Mouse (Mus musculus) olfactory bulb, adult 2 months (tissue): ENCODE measurements around the gene Aaed1. TPM values are rescaled to one million over a fixed set of nuclear protein-coding genes. Genes with fewer than 3 reads are reported as not detected.
"Not testable (repeated sequence)": the region's sequence is repeated elsewhere in the genome, so short reads cannot be mapped to it uniquely, and the experiment has no call there.

Source experiments
- H3K27ac ChIP-seq: fragments of 200-500 bp; 2 replicates; pipeline ENCODE4 v1.5.1; 2012; ENCODE audit warnings: low read depth, low read length; ENCODE audit not compliant: insufficient read depth
- H3K4me1 ChIP-seq: fragments of 200-500 bp; 2 replicates; pipeline ENCODE4 v1.6.1; 2012; ENCODE audit warnings: low read length; ENCODE audit not compliant: control insufficient read depth, insufficient read depth
- H3K4me3 ChIP-seq: fragments of 200-500 bp; 2 replicates; pipeline ENCODE4 v1.5.1; 2012; ENCODE audit warnings: mild to moderate bottlenecking, low read depth, low read length, moderate library complexity; ENCODE audit not compliant: insufficient read depth
- CTCF ChIP-seq: fragments of 200-500 bp; IDR thresholded peaks from 2 replicates; pipeline ENCODE4 v1.5.1; 2012; ENCODE audit warnings: low read depth, mild to moderate bottlenecking, low read length, moderate library complexity; ENCODE audit not compliant: insufficient read depth
- POLR2A ChIP-seq: fragments of 200-500 bp; IDR thresholded peaks from 2 replicates; pipeline ENCODE4 v1.6.1; 2012; ENCODE audit warnings: mild to moderate bottlenecking, low read depth, low read length, moderate library complexity; ENCODE audit not compliant: insufficient read depth
- WGBS: fragments of 180-500 bp; shearing (Covaris S2); methylation state at CpG from one replicate; pipeline ENCODE4 v1.1.7; 2018; 5-methylcytosine and 5-hydroxymethylcytosine counted together
- polyA plus RNA-seq: library from polyadenylated mRNA; stranded (reverse); fragments of >200 nt; gene quantifications from 2 replicates; pipeline ENCODE4 v1.2.4, GENCODE M21; 2012; ENCODE audit warnings: low replicate concordance; ENCODE audit not compliant: missing spikeins, insufficient read depth, insufficient read length

Aaed1 gene
- polyA plus RNA-seq, 1 experiment, result not detected

DNA sequence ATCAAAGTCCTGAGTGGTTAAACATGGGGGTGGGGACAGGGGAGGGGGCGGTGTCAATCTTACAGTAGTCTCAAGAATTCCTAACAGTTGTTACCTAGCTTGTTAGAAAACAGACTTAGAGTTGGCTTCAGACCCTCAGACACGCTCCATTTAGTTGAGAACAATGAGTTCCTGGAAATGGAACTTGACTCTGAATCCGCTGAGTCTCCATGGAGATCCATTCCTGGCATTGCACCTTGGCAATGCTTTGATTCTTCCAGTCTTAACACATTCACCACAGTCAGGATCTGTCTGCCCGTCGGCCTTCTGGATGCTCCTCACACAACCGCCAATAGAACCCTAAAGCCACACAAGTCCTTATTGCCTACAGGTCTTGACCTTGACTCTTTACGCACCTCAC lies 52.6 kb downstream of the Aaed1 start:
- no peak overlapping the region for H3K4me3 ChIP-seq
- no peak overlapping the region for H3K27ac ChIP-seq
- TF ChIP-seq CTCF (no peak), POLR2A (no peak)
- no peaks in the 10 kb centered on the region for H3K4me1 ChIP-seq
- 83% methylated on average over 7 of the region's 7 CpGs for WGBS

GRCm38 (mm10) chr13:64258516-64258821 lies 54.0 kb downstream of the Aaed1 start:
- H3K27ac ChIP-seq, result no peak overlapping the region
- TF ChIP-seq CTCF, result no peak
- no peak for TF ChIP-seq POLR2A
- 84% methylated on average over 4 of the region's 4 CpGs for WGBS

DNA sequence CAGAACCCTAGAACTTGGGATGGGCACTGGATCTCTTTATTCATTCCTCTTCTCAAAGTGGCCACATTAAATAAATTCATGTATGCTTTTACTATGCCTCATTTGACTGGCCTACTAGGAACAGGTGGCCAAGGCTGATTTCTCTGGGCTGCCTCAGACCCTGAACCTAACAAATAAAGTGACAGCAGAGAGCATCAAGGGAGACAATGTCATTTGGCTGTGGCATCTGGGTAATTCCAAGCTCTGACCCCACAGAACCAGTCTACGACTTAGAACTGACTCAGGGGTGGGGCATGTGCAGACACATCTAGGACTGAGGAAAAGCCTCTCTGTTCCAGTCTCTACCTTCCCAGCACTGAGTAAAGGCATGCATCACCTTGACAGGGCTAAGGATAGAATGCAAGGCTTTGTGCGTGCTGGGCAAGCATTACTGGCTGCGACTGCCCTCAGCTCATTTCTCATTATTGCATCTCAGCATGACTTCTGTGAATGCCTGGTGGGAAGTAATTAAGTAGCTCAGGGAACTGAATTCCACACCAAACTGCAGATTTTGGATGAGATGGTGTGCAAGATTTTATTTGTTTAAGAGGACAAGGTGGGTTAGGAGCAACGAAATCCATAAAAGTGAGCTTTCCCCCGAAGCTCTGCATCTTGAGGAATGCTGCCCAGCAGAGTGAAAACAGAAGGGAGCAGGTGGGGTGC lies 54.5 kb downstream of the Aaed1 start:
- no peak for TF ChIP-seq POLR2A
- no peak for TF ChIP-seq CTCF
- 49% methylated on average over 5 of the region's 5 CpGs for WGBS
- no peak overlapping the region for H3K27ac ChIP-seq
- H3K4me3 ChIP-seq, result no peak overlapping the region
- H3K4me1 ChIP-seq, result no peaks in the 10 kb centered on the region

More at GRCm38 (mm10) chr13:64258516-64258821, 54.0 kb downstream of the Aaed1 start:
- Histone ChIP-seq H3K4me3 (no peak overlapping the region), H3K4me1 (no peaks in the 10 kb centered on the region)

DNA sequence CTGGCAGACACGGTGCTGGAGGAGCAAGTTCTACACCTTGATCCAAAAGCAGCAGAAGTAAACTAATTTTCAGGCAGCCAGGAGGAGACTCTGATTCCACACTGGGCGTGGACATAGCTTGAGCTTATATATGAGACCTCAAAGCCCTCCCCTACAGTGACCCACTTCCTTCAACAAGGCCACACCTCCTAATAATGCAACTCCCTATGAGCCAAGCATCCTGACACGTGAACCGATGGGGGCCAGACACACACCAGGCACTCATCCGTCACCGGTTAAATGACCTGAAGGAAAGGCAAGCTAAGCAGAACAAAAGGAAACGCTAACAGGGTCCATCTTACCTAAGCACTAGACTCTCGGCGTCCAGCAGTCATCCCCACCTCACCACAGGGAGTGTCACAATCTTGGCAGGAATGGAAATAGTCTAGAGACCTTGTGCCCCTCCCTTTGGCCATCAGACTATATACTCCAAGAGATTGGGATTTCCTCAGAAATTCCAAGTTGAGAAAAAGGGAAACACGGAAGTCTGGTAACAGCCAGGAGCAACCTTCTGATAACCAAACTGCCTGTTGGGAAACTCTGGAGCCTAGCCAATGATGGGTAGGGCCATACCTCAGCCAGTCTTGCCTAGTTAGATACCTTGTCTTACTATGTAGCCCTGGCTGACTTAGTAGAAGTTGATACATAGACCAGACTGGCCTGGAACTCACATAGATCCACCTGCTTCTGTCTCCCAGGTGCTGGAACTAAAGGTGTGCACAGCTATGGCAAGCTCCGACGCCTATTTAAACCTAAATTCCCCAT lies 55.3 kb downstream of the Aaed1 start:
- 86% methylated on average over 12 of the region's 12 CpGs for WGBS
- Histone ChIP-seq H3K4me1 (no peaks in the 10 kb centered on the region), H3K4me3 (no peak overlapping the region), H3K27ac (no peak overlapping the region)
- no peak for TF ChIP-seq POLR2A
- TF ChIP-seq CTCF, result no peak

GRCm38 (mm10) chr13:64254185-64254584 lies 58.3 kb downstream of the Aaed1 start:
- WGBS, result 85% methylated on average over 11 of the region's 11 CpGs
- not testable (repeated sequence) for H3K4me3 ChIP-seq, H3K27ac ChIP-seq, H3K4me1 ChIP-seq

- H3K4me1 ChIP-seq, result peaks cover 1% of the 10 kb centered on the region
These were observed 58.8 kb downstream of the Aaed1 start for GRCm38 (mm10) chr13:64253697-64254096.

GRCm38 (mm10) chr13:64252147-64252546 lies 60.4 kb downstream of the Aaed1 start:
- TF ChIP-seq POLR2A, result no peak
- no peak for TF ChIP-seq CTCF
- WGBS, result 80% methylated on average over 5 of the region's 5 CpGs

More at GRCm38 (mm10) chr13:64253697-64254096, 58.8 kb downstream of the Aaed1 start:
- Histone ChIP-seq H3K4me3 (no peak overlapping the region), H3K27ac (no peak overlapping the region)
- TF ChIP-seq POLR2A, result no peak
- no peak for TF ChIP-seq CTCF

GRCm38 (mm10) chr13:64250363-64250762 lies 62.1 kb downstream of the Aaed1 start:
- Histone ChIP-seq H3K27ac (no peak overlapping the region), H3K4me1 (peaks cover 8% of the 10 kb centered on the region), H3K4me3 (no peak overlapping the region)
- WGBS, result 21% methylated on average over 1 of the region's 1 CpGs
- TF ChIP-seq CTCF (no peak), POLR2A (no peak)

More at GRCm38 (mm10) chr13:64252147-64252546, 60.4 kb downstream of the Aaed1 start:
- Histone ChIP-seq H3K4me3 (no peak overlapping the region), H3K4me1 (peaks cover 8% of the 10 kb centered on the region), H3K27ac (no peak overlapping the region)

GRCm38 (mm10) chr13:64248775-64249524 lies 63.6 kb downstream of the Aaed1 start:
- Histone ChIP-seq H3K27ac (no peak overlapping the region), H3K4me3 (peak overlapping the region; percentile 42), H3K4me1 (peaks cover 8% of the 10 kb centered on the region)
- 10% methylated on average over 22 of the region's 22 CpGs for WGBS
- TF ChIP-seq CTCF (peak; percentile 89), POLR2A (no peak)
